Mouse (Mus musculus) kidney, embryonic 15.5 days (tissue): Measurements from ENCODE around the gene Rgs5. TPM values are rescaled to one million over a fixed set of nuclear protein-coding genes. Genes with fewer than 3 reads are reported as not detected.

ENCODE experiments used
- ATAC-seq: fragments of 200-750 bp; cut with Nextera tagmentation; replicated peaks from 2 replicates; pipeline ENCODE4 v1.8.0; 2017; ENCODE audit warnings: moderate TSS enrichment; ENCODE audit not compliant: low FRiP score
- H3K27ac ChIP-seq: fragments of 300-500 bp; sonication (generic); 2 replicates; pipeline ENCODE4 v1.5.1; 2015; ENCODE audit warnings: mild to moderate bottlenecking, inconsistent platforms
- H3K27me3 ChIP-seq: fragments of 300-500 bp; sonication (generic); 2 replicates; pipeline ENCODE4 v1.6.1; 2015; ENCODE audit warnings: inconsistent platforms
- H3K36me3 ChIP-seq: fragments of 300-500 bp; sonication (generic); 2 replicates; pipeline ENCODE4 v1.6.1; 2015; ENCODE audit warnings: inconsistent platforms
- H3K4me1 ChIP-seq: fragments of 300-500 bp; sonication (generic); 2 replicates; pipeline ENCODE4 v1.6.1; 2015; ENCODE audit warnings: inconsistent platforms
- H3K4me2 ChIP-seq: fragments of 300-500 bp; sonication (generic); 2 replicates; pipeline ENCODE4 v1.6.1; 2015; ENCODE audit warnings: moderate library complexity, mild to moderate bottlenecking, inconsistent platforms
- H3K4me3 ChIP-seq: fragments of 300-500 bp; sonication (generic); replicated peaks from 2 replicates; pipeline ENCODE4 v1.5.1; 2015; ENCODE audit warnings: mild to moderate bottlenecking, inconsistent platforms
- H3K9ac ChIP-seq: fragments of 300-500 bp; sonication (generic); 2 replicates; pipeline ENCODE4 v1.6.1; 2015; ENCODE audit warnings: mild to moderate bottlenecking, inconsistent platforms
- H3K9me3 ChIP-seq: fragments of 300-500 bp; sonication (generic); replicated peaks from 2 replicates; pipeline ENCODE4 v1.6.1; 2016; ENCODE audit warnings: inconsistent platforms
- WGBS: fragments of 180-500 bp; shearing (Covaris S2); methylation state at CpG from one replicate; pipeline ENCODE4 v1.1.7; 2015; ENCODE audit warnings: mixed read lengths; 5-methylcytosine and 5-hydroxymethylcytosine counted together
- polyA plus RNA-seq: library from polyadenylated mRNA; unstranded; fragments of >200 nt; fragmentation: Nextera tagmentation; extraction: Ambion mirVana; gene quantifications from 2 replicates; pipeline ENCODE4 v1.2.1, GENCODE M21; 2015

Rgs5 gene
- polyA plus RNA-seq, 1 experiment from 2014 or later = 25.8 TPM

GRCm38 (mm10) chr1:169736139-169736538 is 80.8 kb downstream of the Rgs5 start:
- Histone ChIP-seq H3K27ac (no peak overlapping the region), H3K36me3 (no peaks in the 10 kb centered on the region), H3K4me1 (no peaks in the 10 kb centered on the region), H3K9me3 (no peaks in the 10 kb centered on the region), H3K4me3 (no peak overlapping the region), H3K4me2 (no peak overlapping the region), H3K9ac (no peak overlapping the region), H3K27me3 (no peaks in the 10 kb centered on the region)
- ATAC-seq = no peak
- 62% methylated on average over 6 of the region's 6 CpGs for WGBS

GRCm38 (mm10) chr1:169737231-169737630 is 81.9 kb downstream of the Rgs5 start:
- no peaks in the 10 kb centered on the region for H3K27me3 ChIP-seq
- no peak for ATAC-seq
- WGBS = 81% methylated on average over 6 of the region's 6 CpGs
- H3K9ac ChIP-seq = no peak overlapping the region
- H3K4me1 ChIP-seq = no peaks in the 10 kb centered on the region
- no peaks in the 10 kb centered on the region for H3K9me3 ChIP-seq
- H3K4me3 ChIP-seq = no peak overlapping the region
- no peaks in the 10 kb centered on the region for H3K36me3 ChIP-seq
- no peak overlapping the region for H3K27ac ChIP-seq
- H3K4me2 ChIP-seq = no peak overlapping the region

- Histone ChIP-seq H3K4me2 (no peak overlapping the region), H3K27ac (no peak overlapping the region), H3K27me3 (peaks cover 8% of the 10 kb centered on the region), H3K9me3 (no peaks in the 10 kb centered on the region), H3K36me3 (no peaks in the 10 kb centered on the region), H3K4me1 (no peaks in the 10 kb centered on the region), H3K4me3 (no peak overlapping the region), H3K9ac (no peak overlapping the region)
- WGBS = 81% methylated on average over 5 of the region's 5 CpGs
- ATAC-seq = no peak
Observed at GRCm38 (mm10) chr1:169741147-169741546, 85.8 kb downstream of the Rgs5 start.

Other genes with a start within 250 kb of the Rgs5 start
- gene Nuf2, start 124.0 kb upstream of the Rgs5 start, polyA plus RNA-seq = 63.7 and 65.7 TPM in 2 replicates
- 3.3 and 8.6 TPM in 2 replicates for gene Rgs4, start 92.1 kb downstream of the Rgs5 start, polyA plus RNA-seq